Mouse (Mus musculus) NIH3T3 (cell line): Measurements from ENCODE around the gene Polrmt.
"Not testable (repeated sequence)": the region's sequence is repeated elsewhere in the genome, so short reads cannot be mapped to it uniquely, and the experiment has no call there.

Source experiments
- DNase-seq: peaks from one replicate; pipeline ENCODE4 v3.0.0-alpha.2; 2012; ENCODE audit warnings: low read depth

The Polrmt gene

DNA sequence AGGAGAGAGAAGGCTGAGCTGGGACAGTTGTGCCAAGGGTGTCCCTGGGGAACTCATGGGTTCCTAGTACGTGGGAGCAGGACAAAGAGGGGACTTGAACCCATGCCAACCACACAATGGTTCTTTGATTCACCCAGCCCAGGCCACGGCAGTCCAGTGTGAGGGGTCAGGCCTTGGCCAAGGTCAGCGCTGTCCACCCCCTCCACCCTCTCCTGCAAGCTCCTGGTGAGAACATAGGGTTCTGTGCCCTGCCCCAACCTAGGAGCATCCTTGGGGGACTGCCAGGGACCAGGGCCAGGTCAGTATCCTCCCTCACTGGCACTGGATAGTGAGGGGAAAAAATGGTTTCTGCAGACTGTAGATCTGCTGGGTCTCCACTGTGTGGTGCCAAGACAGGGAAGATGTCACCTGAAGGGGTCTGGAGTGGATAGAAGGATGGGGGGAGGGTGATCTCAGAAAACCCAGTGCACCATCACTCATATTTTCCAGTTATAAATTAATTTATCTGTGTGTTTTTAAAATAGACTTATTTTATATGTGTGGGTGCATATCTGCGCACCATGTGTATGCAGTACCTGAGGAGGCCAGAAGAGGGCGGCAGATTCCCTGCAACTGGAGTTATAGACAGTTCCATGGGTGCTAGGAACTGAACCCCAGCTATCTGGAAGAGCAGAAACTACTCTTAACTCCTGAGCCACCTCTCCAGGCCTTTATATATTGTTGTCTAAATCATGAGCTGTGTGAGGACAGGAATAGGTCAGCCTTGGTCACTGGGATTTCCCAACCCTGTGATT, 28.3 kb upstream of the Polrmt start:
- DNase-seq: peak; percentile 37

GRCm38 (mm10) chr10:79773208-79773607, 26.8 kb upstream of the Polrmt start:
- no peak for DNase-seq

GRCm38 (mm10) chr10:79772320-79772719, 25.9 kb upstream of the Polrmt start:
- DNase-seq: peak; percentile 40

DNA sequence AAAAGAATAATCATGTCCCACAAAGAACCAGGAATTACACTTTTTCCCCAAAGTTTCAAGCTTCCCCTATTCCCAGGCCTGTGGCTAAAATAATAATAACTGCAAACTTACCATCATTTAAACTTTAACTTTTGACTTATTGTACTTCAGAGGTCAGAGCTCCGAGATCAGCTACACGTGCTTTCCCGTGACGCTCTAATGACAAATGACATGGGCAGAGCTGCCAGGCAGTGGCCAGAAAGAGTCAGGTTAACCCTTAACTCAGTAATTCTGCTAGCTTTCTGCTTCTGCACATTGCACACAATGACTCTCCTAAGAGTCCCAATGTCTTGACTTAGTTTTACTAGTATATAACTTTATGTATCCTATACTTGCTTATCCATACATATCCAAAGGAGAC, 22.9 kb upstream of the Polrmt start:
- no peak for DNase-seq

DNA sequence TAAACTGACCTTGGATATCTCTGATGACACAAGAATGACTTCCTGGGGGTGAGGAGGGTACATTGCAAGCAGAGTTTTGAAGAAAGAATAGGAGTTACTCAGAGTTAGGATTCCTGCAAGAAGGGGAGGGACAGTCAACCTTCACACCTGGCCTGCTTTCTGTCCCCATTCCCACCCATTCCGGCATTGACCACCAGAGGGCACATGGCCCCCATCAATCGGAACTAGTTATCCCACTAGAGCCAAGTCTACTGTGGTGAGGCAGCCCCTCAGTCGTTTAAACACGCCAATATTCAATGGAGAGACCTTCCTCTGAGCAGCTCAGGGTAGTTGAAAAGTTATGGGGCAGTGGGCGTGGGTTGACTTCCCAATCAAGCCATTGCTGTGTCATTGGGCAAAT, 22.0 kb upstream of the Polrmt start:
- peak; percentile 87 for DNase-seq

- DNase-seq: peak; percentile 99
Measured at GRCm38 (mm10) chr10:79767372-79768244, 21.2 kb upstream of the Polrmt start.

DNA sequence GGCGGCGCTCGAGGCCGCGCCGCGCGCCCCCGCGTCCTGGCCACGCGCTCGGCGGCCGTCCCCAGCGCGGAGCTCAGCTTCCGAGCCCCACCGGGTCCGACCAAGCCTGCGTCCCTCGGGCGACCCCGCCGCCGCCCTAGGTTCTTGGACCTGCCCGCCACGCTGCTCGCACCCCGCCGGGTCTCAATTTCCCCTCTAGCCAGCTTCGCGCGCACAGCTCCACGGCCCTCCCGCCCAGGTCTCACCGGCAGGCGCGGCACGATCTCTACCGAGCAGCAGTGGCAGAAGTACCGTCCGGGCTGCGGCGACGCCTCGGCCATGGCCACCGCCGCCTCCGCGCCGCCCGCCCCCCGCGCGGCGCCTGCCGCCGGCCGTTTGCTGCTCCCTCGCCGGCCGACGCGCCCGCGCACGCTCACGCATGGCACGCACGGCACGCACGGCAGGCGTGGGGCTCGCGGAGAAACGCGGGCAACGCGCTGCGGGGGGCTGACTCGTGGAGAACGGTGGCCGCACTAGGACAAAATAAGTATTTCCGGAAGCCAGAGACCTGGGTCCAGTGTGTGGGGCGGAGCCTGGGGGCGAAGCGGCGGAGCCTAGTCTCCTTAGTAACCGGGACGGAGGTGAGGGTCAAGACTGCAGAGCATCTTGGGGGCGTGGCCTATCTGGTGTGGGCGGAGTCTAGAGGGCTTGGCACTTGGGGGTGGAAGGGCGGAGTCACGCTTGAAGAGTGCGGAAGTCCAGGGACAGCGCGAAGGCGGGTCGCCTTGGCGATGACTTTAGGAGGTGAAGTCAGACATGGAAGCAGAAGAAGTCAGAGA, 20.3 kb upstream of the Polrmt start, which contains the start of gene Rnf126:
Rnf126 (minus strand) TSS at position 445 of the 818 bp plus-strand sequence.
- peak; percentile 100 for DNase-seq

- DNase-seq: no peak
Measured at GRCm38 (mm10) chr10:79766001-79766507, 19.7 kb upstream of the Polrmt start.

GRCm38 (mm10) chr10:79765228-79765745, 18.9 kb upstream of the Polrmt start:
- no peak for DNase-seq

DNA sequence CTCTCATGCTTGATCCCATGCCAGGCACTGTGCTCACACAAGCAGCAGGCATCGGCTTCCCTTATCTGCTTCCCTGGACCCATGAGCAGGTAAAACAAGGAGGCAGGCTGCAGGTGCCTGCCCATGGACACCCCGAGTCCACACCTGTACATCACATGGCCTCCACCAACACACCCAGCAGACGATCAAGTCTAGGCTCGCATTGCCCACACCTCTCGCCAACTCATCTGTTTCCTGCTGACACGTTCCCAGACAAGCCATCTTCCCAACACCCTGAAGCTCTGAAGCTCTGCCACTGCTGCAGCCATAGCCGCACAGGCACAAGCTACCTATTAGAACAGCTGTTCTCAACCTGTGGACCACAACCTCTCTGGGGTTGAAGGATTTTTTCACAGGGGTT, 17.9 kb upstream of the Polrmt start:
- no peak for DNase-seq

DNA sequence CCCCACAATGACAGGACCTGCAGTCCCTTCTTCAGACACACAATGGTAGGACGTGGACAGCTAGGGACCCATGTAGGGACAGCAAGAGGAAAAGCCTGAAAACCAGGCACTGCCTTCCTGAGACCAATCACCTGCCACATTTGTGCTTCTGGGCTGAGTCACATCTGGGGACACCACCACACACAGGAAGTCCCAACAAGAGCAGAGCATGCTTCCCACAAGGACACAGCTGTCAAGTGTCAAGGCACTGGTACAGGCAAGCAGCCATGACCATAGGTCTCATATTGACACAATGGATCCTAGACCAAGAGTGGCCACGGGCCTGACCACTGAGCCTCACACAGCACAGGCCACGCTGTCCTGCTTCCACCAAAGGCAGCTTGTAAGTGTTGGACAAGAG, 16.5 kb upstream of the Polrmt start:
- no peak for DNase-seq

- DNase-seq: no peak
Measured at GRCm38 (mm10) chr10:79760603-79761143, 14.3 kb upstream of the Polrmt start.

- not testable (repeated sequence) for DNase-seq
Measured at GRCm38 (mm10) chr10:79759675-79760074, 13.3 kb upstream of the Polrmt start.

DNA sequence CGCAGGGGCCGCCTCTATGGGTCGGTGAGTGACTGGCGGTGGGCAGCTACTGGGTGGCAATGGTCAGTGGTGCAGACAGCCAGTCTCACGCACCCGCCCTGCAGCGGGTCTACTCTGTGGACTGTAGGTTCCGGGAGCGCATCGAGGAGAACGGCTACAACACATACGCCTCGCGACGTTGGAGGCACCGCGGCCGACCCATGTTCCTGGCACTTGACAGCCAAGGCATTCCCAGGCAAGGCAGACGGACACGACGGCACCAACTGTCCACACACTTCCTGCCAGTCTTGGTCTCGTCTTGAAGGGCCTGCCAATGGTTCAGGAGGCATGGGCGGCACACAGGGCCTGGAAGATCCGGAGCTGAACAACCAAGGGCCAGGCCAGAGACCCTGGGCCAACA, 10.3 kb upstream of the Polrmt start:
- DNase-seq: no peak

- DNase-seq: no peak
Measured at GRCm38 (mm10) chr10:79755854-79756253, 9.5 kb upstream of the Polrmt start.

DNA sequence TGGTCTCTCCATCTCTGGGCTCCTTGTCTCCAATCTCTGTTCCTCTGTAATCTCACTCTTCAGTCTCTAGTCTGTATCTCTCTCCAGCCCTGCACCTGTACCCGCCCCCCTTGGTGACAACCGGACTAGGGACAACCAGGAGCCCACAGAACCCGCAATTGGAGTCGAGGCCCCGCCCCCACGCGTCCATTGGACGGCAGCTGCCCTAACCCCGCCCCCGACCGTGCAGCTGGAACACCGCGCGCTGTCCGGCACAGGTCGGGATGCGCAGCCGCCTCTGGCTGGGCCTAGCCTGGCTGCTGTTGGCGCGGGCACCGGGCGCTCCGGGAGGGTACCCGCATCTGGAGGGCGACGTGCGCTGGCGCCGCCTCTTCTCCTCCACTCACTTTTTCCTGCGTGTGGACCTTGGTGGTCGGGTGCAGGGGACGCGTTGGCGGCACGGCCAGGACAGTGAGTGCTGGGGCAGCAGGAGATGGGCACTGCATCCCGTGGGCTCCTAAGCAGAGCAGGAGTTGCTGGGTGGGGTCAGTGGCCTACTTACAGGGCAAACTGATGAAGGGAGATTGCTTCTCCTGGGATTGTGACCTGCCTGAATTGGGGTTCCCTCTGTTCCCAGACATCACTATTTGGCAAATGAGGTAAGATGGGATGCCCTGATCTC, 8.6 kb upstream of the Polrmt start, which contains the start of gene Fgf22:
Fgf22 (plus strand) TSS at position 221 of the 661 bp plus-strand sequence.
- no peak for DNase-seq

DNA sequence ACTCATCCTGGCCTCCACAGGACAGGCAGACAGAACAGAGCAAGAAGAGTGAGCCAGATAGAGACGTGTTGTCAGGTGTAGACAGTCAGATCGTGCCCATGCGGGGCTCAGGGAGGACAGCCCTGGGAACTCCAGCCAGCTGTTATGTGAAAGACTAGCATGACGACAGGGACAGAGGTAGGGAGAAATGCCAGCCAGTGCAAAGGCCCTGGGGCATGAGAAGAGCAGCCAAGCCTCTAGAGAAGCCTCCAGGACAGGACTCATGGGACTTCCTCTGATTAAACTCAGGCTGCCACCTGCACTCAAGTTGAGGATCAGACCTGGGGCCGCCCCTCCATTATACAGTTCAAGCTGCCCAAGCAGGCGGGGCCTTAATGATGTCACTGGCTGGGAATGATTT, 2.1 kb upstream of the Polrmt start:
- no peak for DNase-seq

DNA sequence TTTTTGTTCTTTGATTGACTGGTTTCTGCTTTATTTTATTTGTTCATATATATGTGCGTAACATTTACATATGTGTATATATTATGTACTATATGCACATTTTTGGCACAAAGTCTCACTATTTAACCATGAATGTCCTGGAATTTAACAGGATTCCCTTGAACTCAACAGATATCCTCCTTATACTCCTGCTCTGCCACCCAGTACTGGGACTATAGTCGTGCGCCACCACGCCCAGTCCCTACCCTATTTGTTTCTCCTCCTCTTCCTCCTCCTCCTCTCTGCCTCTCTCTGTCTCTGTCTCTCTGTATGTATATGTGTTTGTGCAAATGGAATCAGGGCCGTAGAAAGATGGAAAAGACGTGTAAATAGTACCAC, 382 bp upstream of the Polrmt start:
- DNase-seq: no peak

DNA sequence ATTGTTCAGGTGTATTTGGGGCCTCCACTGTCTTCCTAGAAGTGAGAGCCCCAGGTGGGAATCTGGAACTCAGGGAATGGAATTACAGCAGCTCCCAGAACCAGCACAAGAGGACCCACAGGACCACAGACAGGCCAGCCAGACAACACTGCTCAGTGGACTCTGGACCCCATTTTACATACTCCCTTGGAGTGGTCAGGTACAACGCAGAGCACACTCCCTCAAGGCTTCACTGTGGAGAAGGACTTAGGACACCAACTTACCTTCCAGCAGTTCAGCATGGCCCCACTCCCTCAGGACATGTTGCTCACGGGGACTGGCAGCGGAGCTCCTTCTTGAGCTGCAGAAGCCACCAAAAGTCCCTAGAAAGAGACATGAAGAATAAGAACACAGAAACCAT, 970 bp downstream of the Polrmt start:
- no peak for DNase-seq

DNA sequence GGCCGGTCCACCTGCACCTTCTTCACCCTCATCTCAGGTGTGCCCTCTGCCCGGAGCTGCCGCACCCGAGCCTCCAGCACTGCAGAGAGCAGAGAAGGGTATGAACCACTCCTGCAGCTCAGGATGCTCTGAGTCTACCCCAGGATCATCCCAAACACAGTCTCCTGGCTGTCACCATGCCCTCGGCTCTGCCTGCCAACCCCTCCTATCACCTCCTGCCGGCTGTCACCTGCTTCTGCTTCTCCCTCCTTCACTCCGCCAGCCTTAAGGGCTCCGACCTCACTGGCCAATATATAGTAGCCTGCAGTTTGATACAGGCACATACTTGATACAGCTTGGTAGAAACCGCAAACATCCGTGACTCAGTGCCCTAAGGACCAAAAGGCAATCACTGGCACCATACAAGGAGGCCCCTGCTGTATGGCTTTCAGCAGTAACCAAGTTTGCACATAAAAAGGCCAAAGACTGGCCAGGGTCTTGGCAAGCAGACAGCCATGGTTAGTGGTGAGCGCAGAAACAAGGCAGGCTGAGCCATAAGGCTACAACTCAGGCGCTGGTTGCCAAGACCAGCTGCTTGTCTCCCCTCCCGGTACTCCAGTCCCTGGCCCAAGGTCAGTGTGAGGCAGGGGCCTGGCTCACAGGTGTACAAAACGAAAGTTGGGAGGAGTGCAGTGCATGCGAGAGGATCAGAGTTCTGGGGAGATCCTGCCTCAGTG, 2.6 kb downstream of the Polrmt start:
- no peak for DNase-seq
